Mouse (Mus musculus): Measurements from ENCODE around the gene Tmem120b. TPM values are rescaled to one million over a fixed set of nuclear protein-coding genes. Genes with fewer than 3 reads are reported as not detected.

The Tmem120b gene
- total and polyA plus RNA-seq, 2 experiments: 2.7 to 3.8 TPM

GRCm38 (mm10) chr5:123118826-123119225, 50.6 kb downstream of the Tmem120b start:
- WGBS: 79% methylated on average over 10 of the region's 10 CpGs
- TF ChIP-seq POLR2A (IDR thresholded peaks at IDR 0.05; ENCODE audit: extremely low read depth, insufficient read depth, low read length): no peak
- no peak for TF ChIP-seq CTCF (IDR thresholded peaks at IDR 0.05; ENCODE audit: low read depth, low read length)
- H3K27ac ChIP-seq (replicated peaks; ENCODE audit: insufficient read depth, low read depth, low read length): no peak overlapping the region

GRCm38 (mm10) chr5:123120624-123121215, 52.5 kb downstream of the Tmem120b start:
- 86% methylated on average over 7 of the region's 7 CpGs for WGBS
- TF ChIP-seq CTCF (IDR thresholded peaks at IDR 0.05; ENCODE audit: low read depth, low read length) (no peak), POLR2A (IDR thresholded peaks at IDR 0.05; ENCODE audit: extremely low read depth, insufficient read depth, low read length) (no peak)
- no peaks in the 10 kb centered on the region for H3K4me1 ChIP-seq (ENCODE audit: control insufficient read depth, insufficient read depth, low read length)

More at GRCm38 (mm10) chr5:123118826-123119225, 50.6 kb downstream of the Tmem120b start:
- Histone ChIP-seq H3K27me3 (ENCODE audit: control insufficient read depth, insufficient read depth, low read length) (no peaks in the 10 kb centered on the region), H3K79me2 (ENCODE audit: control insufficient read depth, insufficient read depth, low read length) (no peaks in the 10 kb centered on the region), H3K36me3 (ENCODE audit: control insufficient read depth, insufficient read depth, low read length) (no peaks in the 10 kb centered on the region), H3K4me1 (ENCODE audit: control insufficient read depth, insufficient read depth, low read length) (no peaks in the 10 kb centered on the region), H3K9ac (ENCODE audit: low read depth, low read length) (no peak overlapping the region), H3K4me3 (ENCODE audit: insufficient read depth, low read depth, low read length) (no peak overlapping the region)
- DNase-seq (ENCODE audit: extremely low read depth, low read depth, low spot score): no peak

GRCm38 (mm10) chr5:123122181-123122580, 54.0 kb downstream of the Tmem120b start:
- Histone ChIP-seq H3K27ac (replicated peaks; ENCODE audit: insufficient read depth, low read depth, low read length) (no peak overlapping the region), H3K9ac (ENCODE audit: low read depth, low read length) (no peak overlapping the region), H3K4me3 (ENCODE audit: insufficient read depth, low read depth, low read length) (no peak overlapping the region), H3K79me2 (ENCODE audit: control insufficient read depth, insufficient read depth, low read length) (no peaks in the 10 kb centered on the region), H3K36me3 (ENCODE audit: control insufficient read depth, insufficient read depth, low read length) (no peaks in the 10 kb centered on the region), H3K4me1 (ENCODE audit: control insufficient read depth, insufficient read depth, low read length) (no peaks in the 10 kb centered on the region), H3K27me3 (ENCODE audit: control insufficient read depth, insufficient read depth, low read length) (no peaks in the 10 kb centered on the region)
- no peak for TF ChIP-seq POLR2A (IDR thresholded peaks at IDR 0.05; ENCODE audit: extremely low read depth, insufficient read depth, low read length)
- TF ChIP-seq CTCF (IDR thresholded peaks at IDR 0.05; ENCODE audit: low read depth, low read length): peak; percentile 67
- WGBS: 96% methylated on average over 4 of the region's 4 CpGs
- DNase-seq (ENCODE audit: extremely low read depth, low read depth, low spot score): no peak

More at GRCm38 (mm10) chr5:123120624-123121215, 52.5 kb downstream of the Tmem120b start:
- no peaks in the 10 kb centered on the region for H3K27me3 ChIP-seq (ENCODE audit: control insufficient read depth, insufficient read depth, low read length)
- no peaks in the 10 kb centered on the region for H3K79me2 ChIP-seq (ENCODE audit: control insufficient read depth, insufficient read depth, low read length)
- H3K36me3 ChIP-seq (ENCODE audit: control insufficient read depth, insufficient read depth, low read length): no peaks in the 10 kb centered on the region
- H3K4me3 ChIP-seq (ENCODE audit: insufficient read depth, low read depth, low read length): no peak overlapping the region
- no peak for DNase-seq (ENCODE audit: extremely low read depth, low read depth, low spot score)
- H3K9ac ChIP-seq (ENCODE audit: low read depth, low read length): no peak overlapping the region
- no peak overlapping the region for H3K27ac ChIP-seq (replicated peaks; ENCODE audit: insufficient read depth, low read depth, low read length)

- no peaks in the 10 kb centered on the region for H3K4me1 ChIP-seq (ENCODE audit: control insufficient read depth, insufficient read depth, low read length)
- no peaks in the 10 kb centered on the region for H3K79me2 ChIP-seq (ENCODE audit: control insufficient read depth, insufficient read depth, low read length)
- no peak overlapping the region for H3K4me3 ChIP-seq (ENCODE audit: insufficient read depth, low read depth, low read length)
- H3K9ac ChIP-seq (ENCODE audit: low read depth, low read length): no peak overlapping the region
- H3K27ac ChIP-seq (replicated peaks; ENCODE audit: insufficient read depth, low read depth, low read length): no peak overlapping the region
- 80% methylated on average over 6 of the region's 6 CpGs for WGBS
- TF ChIP-seq CTCF (IDR thresholded peaks at IDR 0.05; ENCODE audit: low read depth, low read length): no peak
- TF ChIP-seq POLR2A (IDR thresholded peaks at IDR 0.05; ENCODE audit: extremely low read depth, insufficient read depth, low read length): no peak
- H3K36me3 ChIP-seq (ENCODE audit: control insufficient read depth, insufficient read depth, low read length): no peaks in the 10 kb centered on the region
- DNase-seq (ENCODE audit: extremely low read depth, low read depth, low spot score): no peak
- no peaks in the 10 kb centered on the region for H3K27me3 ChIP-seq (ENCODE audit: control insufficient read depth, insufficient read depth, low read length)
These were observed 56.9 kb downstream of the Tmem120b start for GRCm38 (mm10) chr5:123125105-123125504.

- DNase-seq (ENCODE audit: extremely low read depth, low read depth, low spot score): no peak
These were observed 57.6 kb downstream of the Tmem120b start for GRCm38 (mm10) chr5:123125638-123126406.

GRCm38 (mm10) chr5:123127031-123127430, 58.8 kb downstream of the Tmem120b start:
- TF ChIP-seq POLR2A (IDR thresholded peaks at IDR 0.05; ENCODE audit: extremely low read depth, insufficient read depth, low read length) (no peak), CTCF (IDR thresholded peaks at IDR 0.05; ENCODE audit: low read depth, low read length) (no peak)
- H3K27ac ChIP-seq (replicated peaks; ENCODE audit: insufficient read depth, low read depth, low read length): no peak overlapping the region
- no peak overlapping the region for H3K9ac ChIP-seq (ENCODE audit: low read depth, low read length)
- no peak for DNase-seq (ENCODE audit: extremely low read depth, low read depth, low spot score)
- no peaks in the 10 kb centered on the region for H3K27me3 ChIP-seq (ENCODE audit: control insufficient read depth, insufficient read depth, low read length)
- 92% methylated on average over 6 of the region's 6 CpGs for WGBS
- H3K4me1 ChIP-seq (ENCODE audit: control insufficient read depth, insufficient read depth, low read length): no peaks in the 10 kb centered on the region
- no peak overlapping the region for H3K4me3 ChIP-seq (ENCODE audit: insufficient read depth, low read depth, low read length)
- H3K36me3 ChIP-seq (ENCODE audit: control insufficient read depth, insufficient read depth, low read length): no peaks in the 10 kb centered on the region
- no peaks in the 10 kb centered on the region for H3K79me2 ChIP-seq (ENCODE audit: control insufficient read depth, insufficient read depth, low read length)

More at GRCm38 (mm10) chr5:123125638-123126406, 57.6 kb downstream of the Tmem120b start:
- no peak for TF ChIP-seq POLR2A (IDR thresholded peaks at IDR 0.05; ENCODE audit: extremely low read depth, insufficient read depth, low read length)
- no peak for TF ChIP-seq CTCF (IDR thresholded peaks at IDR 0.05; ENCODE audit: low read depth, low read length)
- Histone ChIP-seq H3K4me3 (ENCODE audit: insufficient read depth, low read depth, low read length) (no peak overlapping the region), H3K9ac (ENCODE audit: low read depth, low read length) (no peak overlapping the region), H3K79me2 (ENCODE audit: control insufficient read depth, insufficient read depth, low read length) (no peaks in the 10 kb centered on the region), H3K27me3 (ENCODE audit: control insufficient read depth, insufficient read depth, low read length) (no peaks in the 10 kb centered on the region), H3K36me3 (ENCODE audit: control insufficient read depth, insufficient read depth, low read length) (no peaks in the 10 kb centered on the region), H3K27ac (replicated peaks; ENCODE audit: insufficient read depth, low read depth, low read length) (no peak overlapping the region), H3K4me1 (ENCODE audit: control insufficient read depth, insufficient read depth, low read length) (no peaks in the 10 kb centered on the region)
- WGBS: 71% methylated on average over 18 of the region's 18 CpGs
